Mouse (Mus musculus) lung, postnatal 0 days (tissue): ENCODE results near the gene Gm10401. TPM values are rescaled to one million over a fixed set of nuclear protein-coding genes. Genes with fewer than 3 reads are reported as not detected.

Source experiments
- ATAC-seq: fragments of 200-750 bp; cut with Nextera tagmentation; 2 replicates; pipeline ENCODE4 v1.8.0; 2017; ENCODE audit warnings: moderate library complexity
- DNase-seq: peaks from one replicate; pipeline ENCODE4 v3.0.0-alpha.2; 2016; ENCODE audit warnings: low spot score
- H3K27ac ChIP-seq: fragments of 300-500 bp; sonication (generic); 2 replicates; pipeline ENCODE4 v1.5.1; 2014; ENCODE audit warnings: antibody characterized with exemption, mild to moderate bottlenecking, low read length, mixed read lengths
- H3K27me3 ChIP-seq: fragments of 300-500 bp; sonication (generic); replicated peaks from 2 replicates; pipeline ENCODE4 v1.6.1; 2014; ENCODE audit warnings: low read length, mixed read lengths; ENCODE audit not compliant: insufficient read depth
- H3K36me3 ChIP-seq: fragments of 300-500 bp; sonication (generic); 2 replicates; pipeline ENCODE4 v1.6.1; 2014; ENCODE audit warnings: low read length, mixed read lengths; ENCODE audit not compliant: insufficient read depth
- H3K4me1 ChIP-seq: fragments of 300-500 bp; sonication (generic); 2 replicates; pipeline ENCODE4 v1.6.1; 2014; ENCODE audit warnings: antibody characterized with exemption, low read depth, low read length, mixed read lengths; ENCODE audit not compliant: insufficient read depth
- H3K4me2 ChIP-seq: fragments of 300-500 bp; sonication (generic); replicated peaks from 2 replicates; pipeline ENCODE4 v1.6.1; 2014; ENCODE audit warnings: low read depth, mild to moderate bottlenecking, low read length, moderate library complexity, mixed read lengths
- H3K4me3 ChIP-seq: fragments of 300-500 bp; sonication (generic); 2 replicates; pipeline ENCODE4 v1.5.1; 2014; ENCODE audit warnings: low read depth, low read length
- H3K9ac ChIP-seq: fragments of 300-500 bp; sonication (generic); replicated peaks from 2 replicates; pipeline ENCODE4 v1.6.1; 2014; ENCODE audit warnings: low read depth, mild to moderate bottlenecking
- H3K9me3 ChIP-seq: fragments of 300-500 bp; sonication (generic); 2 replicates; pipeline ENCODE4 v1.6.1; 2016; ENCODE audit warnings: low read length, mixed read lengths
- CTCF ChIP-seq: IDR thresholded peaks from 2 replicates; pipeline ENCODE4 v1.5.1; 2016; ENCODE audit warnings: antibody characterized with exemption, mild to moderate bottlenecking
- EP300 ChIP-seq: IDR thresholded peaks from 2 replicates; pipeline ENCODE4 v1.6.1; 2016; ENCODE audit warnings: antibody characterized with exemption, mild to moderate bottlenecking, control low read depth
- WGBS: fragments of 180-500 bp; shearing (Covaris S2); extraction: QIAGEN DNeasy Blood & Tissue Kit; methylation state at CpG from one replicate; pipeline ENCODE4 v1.1.7; 2014; 5-methylcytosine and 5-hydroxymethylcytosine counted together
- polyA plus RNA-seq: library from polyadenylated mRNA; unstranded; fragments of >200 nt; fragmentation: Nextera tagmentation; extraction: Ambion mirVana; gene quantifications from 2 replicates; pipeline ENCODE4 v1.2.1, GENCODE M21; 2015

The Gm10401 gene
- polyA plus RNA-seq, 1 experiment from 2014 or later: 32.4 TPM

GRCm38 (mm10) chr5:115120978-115121377, 22.9 kb upstream of the Gm10401 start:
- no peaks in the 10 kb centered on the region for H3K4me1 ChIP-seq
- no peak overlapping the region for H3K4me2 ChIP-seq
- DNase-seq (no peak), ATAC-seq (no peak)
- no peaks in the 10 kb centered on the region for H3K9me3 ChIP-seq
- 86% methylated on average over 5 of the region's 5 CpGs for WGBS
- 0 out of 2 replicates have a peak, but pooled peaks cover 4% of the 10 kb centered on the region for H3K36me3 ChIP-seq
- no peak overlapping the region for H3K27ac ChIP-seq
- no peak overlapping the region for H3K4me3 ChIP-seq
- no peaks in the 10 kb centered on the region for H3K27me3 ChIP-seq
- no peak overlapping the region for H3K9ac ChIP-seq
- TF ChIP-seq CTCF: no peak
- TF ChIP-seq EP300: no peak

- Histone ChIP-seq H3K4me3 (peak within 1 kb of the TSS; percentile 68), H3K27me3 (no peaks in the 10 kb centered on the region), H3K4me2 (peak within 1 kb of the TSS; percentile 80), H3K9me3 (no peaks in the 10 kb centered on the region), H3K36me3 (no peaks in the 10 kb centered on the region), H3K27ac (peak within 1 kb of the TSS; percentile 51; the same call in 1 of the 2 replicates), H3K4me1 (no peaks in the 10 kb centered on the region), H3K9ac (peak within 1 kb of the TSS; percentile 42)
- DNase-seq (peak; percentile 88), ATAC-seq (peak; percentile 97)
- under 1% methylated on average over 39 of the region's 39 CpGs for WGBS
- 0 out of 2 replicates have a peak, but pooled peaks have one; percentile 2 for TF ChIP-seq CTCF
- no peak for TF ChIP-seq EP300
Measured at GRCm38 (mm10) chr5:115118961-115119570, 21.0 kb upstream of the Gm10401 start, which contains the start of gene Acads. Gene Acads, minus strand, starts transcription at chr5:115119346.

GRCm38 (mm10) chr5:115117467-115117866, 19.4 kb upstream of the Gm10401 start:
- 76% methylated on average over 13 of the region's 13 CpGs for WGBS
- Histone ChIP-seq H3K4me1 (no peaks in the 10 kb centered on the region), H3K27ac (no peak overlapping the region), H3K4me2 (no peak overlapping the region), H3K9me3 (no peaks in the 10 kb centered on the region), H3K4me3 (no peak overlapping the region), H3K9ac (no peak overlapping the region), H3K36me3 (no peaks in the 10 kb centered on the region), H3K27me3 (no peaks in the 10 kb centered on the region)
- ATAC-seq: no peak
- no peak for DNase-seq
- TF ChIP-seq EP300 (no peak), CTCF (no peak; the same call in 1 of the 2 replicates)

GRCm38 (mm10) chr5:115116426-115116825, 18.3 kb upstream of the Gm10401 start:
- Histone ChIP-seq H3K27ac (no peak overlapping the region), H3K4me3 (no peak overlapping the region), H3K27me3 (no peaks in the 10 kb centered on the region), H3K9ac (no peak overlapping the region), H3K36me3 (no peaks in the 10 kb centered on the region), H3K9me3 (no peaks in the 10 kb centered on the region), H3K4me2 (no peak overlapping the region), H3K4me1 (no peaks in the 10 kb centered on the region)
- no peak for TF ChIP-seq CTCF
- no peak for TF ChIP-seq EP300
- WGBS: 86% methylated on average over 3 of the region's 3 CpGs
- DNase-seq: no peak
- ATAC-seq: no peak

- no peak overlapping the region for H3K4me2 ChIP-seq
- 95% methylated on average over 8 of the region's 8 CpGs for WGBS
- H3K4me1 ChIP-seq: no peaks in the 10 kb centered on the region
- TF ChIP-seq EP300 (no peak), CTCF (no peak)
- no peak overlapping the region for H3K4me3 ChIP-seq
- no peak for DNase-seq
- ATAC-seq: no peak
- H3K9me3 ChIP-seq: no peaks in the 10 kb centered on the region
- no peaks in the 10 kb centered on the region for H3K27me3 ChIP-seq
- no peak overlapping the region for H3K9ac ChIP-seq
- H3K27ac ChIP-seq: no peak overlapping the region
- no peaks in the 10 kb centered on the region for H3K36me3 ChIP-seq
Measured at GRCm38 (mm10) chr5:115114501-115114900, 16.4 kb upstream of the Gm10401 start.

GRCm38 (mm10) chr5:115113244-115113643, 15.1 kb upstream of the Gm10401 start:
- no peak overlapping the region for H3K4me3 ChIP-seq
- no peak for ATAC-seq
- H3K27me3 ChIP-seq: no peaks in the 10 kb centered on the region
- no peak for TF ChIP-seq EP300
- no peak for TF ChIP-seq CTCF
- no peak for DNase-seq
- no peaks in the 10 kb centered on the region for H3K9me3 ChIP-seq
- no peaks in the 10 kb centered on the region for H3K4me1 ChIP-seq
- H3K9ac ChIP-seq: no peak overlapping the region
- no peak overlapping the region for H3K27ac ChIP-seq
- H3K4me2 ChIP-seq: no peak overlapping the region
- H3K36me3 ChIP-seq: no peaks in the 10 kb centered on the region
- WGBS: 98% methylated on average over 12 of the region's 12 CpGs
